Mouse (Mus musculus) heart, adult 8-10 months (tissue): ENCODE measurements around the gene Olfr56. TPM values are rescaled to one million over a fixed set of nuclear protein-coding genes. Genes with fewer than 3 reads are reported as not detected.
A peak's percentile ranks its signal among the peaks of the same experiment; 100 is the strongest.
"Not testable (repeated sequence)": the region's sequence is repeated elsewhere in the genome, so short reads cannot be mapped to it uniquely, and the experiment has no call there.

Experiments
- DNase-seq: peaks from one replicate; pipeline ENCODE4 v3.0.0; 2022; ENCODE audit warnings: low spot score
- total RNA-seq, 4 experiments: library from RNA; stranded (reverse); gene quantifications; 2 replicates each; pipeline ENCODE4 v1.2.4; 2022

The Olfr56 gene
- total RNA-seq, 4 experiments from 2014 or later = 0.09 to 0.14 (median 0.09) TPM; not detected in 1

DNA sequence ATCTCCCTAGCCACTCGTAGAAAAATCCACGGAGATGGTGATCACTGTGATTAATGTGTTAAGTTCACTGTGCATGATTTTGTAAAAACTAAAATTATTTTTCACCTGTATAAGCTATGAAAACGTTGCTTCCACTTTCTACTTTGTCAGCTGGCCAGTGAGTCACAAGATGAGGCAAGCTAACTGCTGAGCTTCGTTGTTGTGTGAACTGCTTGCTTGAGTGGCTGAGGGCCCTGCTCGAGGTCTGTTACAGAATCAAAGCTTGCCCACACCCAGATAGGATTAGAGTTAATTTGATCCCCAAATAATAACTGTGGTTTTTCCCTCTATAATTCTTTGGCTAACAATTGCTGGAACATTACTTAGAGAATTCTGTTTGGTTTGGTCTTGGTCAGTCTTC is 73.2 kb downstream of the Olfr56 start:
- DNase-seq = not testable (repeated sequence)

DNA sequence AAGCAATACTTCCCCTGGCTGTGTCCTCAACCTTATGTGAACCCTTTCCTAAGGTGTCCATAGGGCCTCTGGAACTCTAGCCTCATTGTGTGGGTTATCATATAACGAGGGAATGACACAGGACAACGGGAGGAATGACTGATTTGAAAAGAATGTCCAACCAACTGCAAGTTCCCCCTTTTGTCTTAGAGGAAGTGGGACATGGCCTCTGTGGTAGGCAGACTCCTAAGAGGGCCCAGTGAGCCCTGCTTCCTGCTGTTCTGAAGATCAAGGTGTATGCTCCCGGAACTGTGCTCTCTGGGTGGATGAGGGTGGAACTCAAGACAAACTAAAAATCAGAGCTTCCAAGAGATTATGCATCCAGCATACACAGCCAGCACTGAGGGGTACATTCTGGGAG is 81.4 kb downstream of the Olfr56 start:
- not testable (repeated sequence) for DNase-seq

DNA sequence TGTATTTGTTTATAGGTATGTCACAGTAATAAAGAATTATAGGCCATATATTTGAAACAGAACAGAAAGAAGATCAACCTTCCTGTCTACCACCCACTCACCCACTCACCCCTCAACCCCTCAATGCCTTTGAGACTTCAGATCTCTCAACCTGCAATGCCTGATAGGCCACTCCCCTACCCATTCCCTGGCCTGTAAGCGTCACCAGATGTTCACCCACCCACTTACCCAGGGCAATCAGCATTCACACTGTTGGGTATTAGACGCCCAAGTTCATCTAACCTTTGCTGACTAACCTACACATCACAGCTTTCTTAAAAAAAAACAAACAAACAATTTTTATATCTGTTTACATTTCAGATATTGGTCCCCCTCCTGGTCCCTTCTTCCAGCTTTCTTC is 83.2 kb downstream of the Olfr56 start:
- not testable (repeated sequence) for DNase-seq

DNA sequence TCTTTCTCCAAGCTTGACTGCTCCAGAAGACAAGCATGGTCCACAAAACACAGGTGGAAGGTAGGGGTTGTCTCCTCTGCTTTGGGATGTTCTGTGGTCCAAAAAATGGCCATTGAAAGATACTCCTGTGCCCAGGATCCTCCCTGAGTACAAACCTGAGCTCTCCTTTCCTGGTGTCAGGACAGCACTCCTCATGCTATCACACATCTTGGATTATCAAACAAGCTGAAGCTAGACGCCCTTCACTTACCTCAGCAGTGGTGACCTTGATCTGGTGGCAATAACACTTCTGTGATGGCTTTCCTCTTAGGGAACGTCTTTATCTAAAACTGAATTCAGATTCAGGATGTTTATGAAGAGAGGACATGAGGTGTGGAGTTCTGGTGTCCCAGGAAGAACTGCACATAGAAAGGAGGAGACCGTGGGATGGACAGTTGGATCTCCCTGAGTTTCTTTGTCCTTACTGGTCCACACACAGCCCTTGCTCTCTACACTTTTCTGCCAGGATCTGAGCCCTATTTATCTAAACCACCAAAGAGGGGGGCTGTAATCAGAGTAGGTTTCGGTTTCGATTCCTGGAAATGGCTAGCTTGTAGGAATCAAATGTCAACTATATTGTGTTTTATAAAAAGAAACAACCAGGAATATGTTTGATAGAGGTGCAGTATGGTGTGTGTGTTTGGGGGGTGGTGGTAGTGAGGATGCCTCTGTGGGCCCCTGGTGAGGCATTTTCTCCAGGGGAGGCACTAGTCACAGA is 85.2 kb downstream of the Olfr56 start, which contains the start of gene Tgtp2:
Gene Tgtp2 (minus strand): TSS at position 494 of the 757 bp plus-strand sequence.
- not testable (repeated sequence) for DNase-seq

DNA sequence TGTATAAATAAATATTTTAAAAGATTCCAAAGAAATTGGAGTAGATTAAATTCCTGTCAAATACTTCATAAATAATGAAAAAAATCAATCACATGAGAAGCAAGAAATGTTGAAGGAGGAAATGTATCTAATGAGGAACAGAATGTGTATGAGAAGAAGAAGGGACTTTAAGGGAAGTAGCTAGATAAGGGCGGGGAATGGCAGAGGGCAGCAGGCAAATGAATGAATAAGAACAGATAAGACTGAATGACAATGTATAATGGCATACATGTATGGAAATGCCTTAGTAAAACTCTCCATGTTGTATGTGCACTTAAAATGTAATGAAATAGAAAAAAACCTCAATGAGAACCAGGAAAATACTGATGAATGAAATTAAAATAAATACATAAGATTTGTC is 89.7 kb downstream of the Olfr56 start:
- DNase-seq = no peak

DNA sequence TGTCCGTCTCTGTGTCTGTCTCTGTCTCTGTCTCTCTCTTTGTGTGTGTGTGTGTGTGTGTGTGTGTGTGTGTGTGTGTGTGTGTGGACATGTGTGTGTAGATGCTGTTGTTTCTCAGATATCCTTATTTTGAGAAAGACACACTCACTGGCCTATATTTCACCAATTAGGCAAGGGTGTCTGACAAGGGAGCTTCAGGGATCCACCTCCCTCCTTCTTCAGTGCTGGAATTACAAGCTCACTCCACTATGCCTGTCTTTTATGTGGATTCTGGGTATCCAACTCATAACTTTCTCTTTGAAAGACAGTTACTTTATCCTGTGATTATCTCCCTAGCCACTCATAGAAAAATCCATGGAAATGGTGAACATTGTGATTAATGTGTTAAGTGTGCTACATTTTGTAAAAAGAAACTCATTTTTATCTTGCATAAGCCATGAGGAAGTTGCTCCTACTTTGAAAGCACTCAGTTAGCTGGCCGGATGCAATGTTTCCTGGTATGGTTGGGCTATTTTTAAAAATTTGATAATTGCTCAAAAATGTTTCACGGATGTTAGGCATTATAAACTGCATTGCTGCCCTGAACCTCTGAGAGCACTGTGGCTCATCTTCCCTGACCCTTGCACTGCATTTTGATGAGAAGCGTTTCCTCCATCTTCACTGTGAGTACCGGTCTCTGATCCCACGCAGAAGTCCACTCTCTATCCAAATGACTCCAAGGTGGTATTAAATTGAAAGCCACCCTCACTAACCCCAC is 97.5 kb downstream of the Olfr56 start, which contains the start of gene Ifi47:
Gene Ifi47 (plus strand): TSS at position 587 of the 757 bp plus-strand sequence.
- peak; percentile 75 for DNase-seq

DNA sequence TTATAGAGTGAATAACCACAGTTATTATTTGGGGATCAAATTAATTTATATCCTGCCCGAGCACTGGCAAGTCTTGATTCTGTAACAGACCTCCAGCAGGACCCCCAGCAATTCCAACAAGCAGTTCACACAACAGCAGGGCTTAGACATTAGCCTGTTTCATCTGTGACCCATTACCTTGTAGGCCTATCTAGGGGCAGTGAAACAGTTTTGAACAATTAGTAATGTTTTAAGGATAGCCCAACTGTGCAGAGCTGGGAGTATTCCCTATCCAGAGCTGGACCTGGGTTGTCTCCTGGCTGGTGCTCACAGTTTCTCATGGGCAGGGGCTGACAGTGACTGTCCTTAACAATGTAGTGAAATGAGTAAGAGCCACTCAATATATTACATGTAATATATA is 98.3 kb downstream of the Olfr56 start:
- no peak for DNase-seq

DNA sequence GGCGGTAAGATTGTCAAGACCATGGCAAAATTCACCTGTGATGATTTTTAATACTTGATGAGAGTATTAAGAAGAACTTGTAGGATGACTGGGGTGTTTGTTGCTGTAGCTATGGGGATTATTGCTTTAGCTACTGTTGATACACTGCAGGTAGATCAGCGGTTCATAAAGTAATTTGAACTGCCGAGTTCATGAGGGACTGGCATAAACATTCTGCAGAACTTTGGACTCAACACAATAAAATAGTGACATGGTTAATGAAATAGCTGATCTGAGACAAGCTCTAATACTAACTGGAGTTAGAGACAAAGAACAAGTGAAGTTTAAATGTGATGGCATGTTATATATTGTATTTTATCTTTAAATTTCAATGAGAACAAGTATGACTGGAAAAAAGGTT is 100.0 kb downstream of the Olfr56 start:
- no peak for DNase-seq

DNA sequence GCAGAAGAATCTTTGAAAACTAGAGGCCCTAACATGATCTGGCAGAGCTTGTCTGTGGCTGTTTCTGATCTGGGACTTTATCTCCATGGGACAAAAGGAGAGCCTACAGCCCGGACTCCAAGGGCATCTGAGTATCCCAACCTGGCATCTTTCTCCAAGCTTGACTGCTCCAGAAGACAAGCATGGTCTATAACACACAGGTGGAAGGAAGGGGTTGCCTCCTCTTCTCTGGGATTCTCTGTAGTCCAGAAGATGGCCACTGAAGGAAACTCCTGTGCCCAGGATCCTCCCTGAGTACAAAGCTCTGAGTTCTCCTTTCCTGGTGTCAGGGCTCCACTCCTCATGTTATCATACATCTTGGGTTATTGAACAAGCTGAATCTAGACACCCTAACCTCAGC is 101.9 kb downstream of the Olfr56 start:
- no peak for DNase-seq

DNA sequence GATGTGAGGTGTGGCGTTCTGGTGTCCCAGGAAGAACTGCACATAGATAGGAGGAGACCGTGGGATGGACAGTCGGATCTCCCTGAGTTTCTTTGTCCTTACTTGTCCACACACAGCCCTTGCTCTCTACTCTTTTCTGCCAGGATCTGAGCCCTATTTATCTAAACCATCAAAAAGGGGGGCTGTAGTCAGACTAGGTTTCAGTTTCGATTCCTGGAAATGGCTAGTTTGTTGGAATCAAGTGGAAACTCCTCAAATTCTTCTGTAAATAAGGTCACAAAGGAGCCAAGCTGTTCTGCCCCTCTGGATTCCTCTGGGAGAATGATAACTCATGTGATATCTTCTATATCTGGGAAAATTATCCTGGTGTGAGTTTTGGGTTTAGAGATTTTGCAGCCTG is 102.7 kb downstream of the Olfr56 start:
- no peak for DNase-seq

DNA sequence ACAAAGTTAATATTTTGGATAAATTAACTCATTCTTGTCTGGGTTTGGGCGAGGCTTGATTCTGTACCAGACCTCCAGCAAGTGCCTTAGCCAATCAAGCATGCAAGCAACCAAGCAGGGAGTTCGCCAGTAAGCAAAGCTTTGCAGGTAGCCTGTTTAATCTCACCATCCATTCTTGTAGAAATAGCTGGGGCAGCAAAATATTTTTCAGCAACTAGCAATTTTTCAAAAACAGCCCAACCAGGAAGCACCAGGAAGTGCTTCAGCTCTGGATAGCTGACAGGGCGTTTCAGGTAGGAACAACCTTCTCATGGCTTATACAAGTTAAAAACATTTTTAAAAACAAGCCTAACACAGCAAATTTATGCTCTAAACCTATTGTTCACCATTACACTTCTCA is 103.2 kb downstream of the Olfr56 start:
- no peak for DNase-seq

DNA sequence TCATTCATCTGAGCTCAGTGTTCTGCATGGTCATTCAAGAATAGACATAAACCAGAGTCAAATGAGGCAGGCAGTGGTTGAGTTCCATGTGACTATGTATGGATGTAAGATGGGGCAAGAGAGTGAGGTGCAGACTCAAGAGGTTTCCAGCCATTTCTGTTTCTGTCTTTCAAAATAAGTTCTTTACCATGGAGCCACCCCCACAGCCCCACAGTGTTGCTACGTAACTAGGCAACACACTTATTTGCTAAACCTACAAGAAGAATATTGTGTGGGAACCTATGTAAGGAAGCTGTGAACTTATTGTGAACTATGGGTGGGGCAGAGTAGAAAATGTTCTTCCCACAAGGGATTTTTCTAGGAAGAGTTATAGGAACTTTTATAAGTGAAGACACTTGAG is 104.5 kb downstream of the Olfr56 start:
- DNase-seq = no peak

DNA sequence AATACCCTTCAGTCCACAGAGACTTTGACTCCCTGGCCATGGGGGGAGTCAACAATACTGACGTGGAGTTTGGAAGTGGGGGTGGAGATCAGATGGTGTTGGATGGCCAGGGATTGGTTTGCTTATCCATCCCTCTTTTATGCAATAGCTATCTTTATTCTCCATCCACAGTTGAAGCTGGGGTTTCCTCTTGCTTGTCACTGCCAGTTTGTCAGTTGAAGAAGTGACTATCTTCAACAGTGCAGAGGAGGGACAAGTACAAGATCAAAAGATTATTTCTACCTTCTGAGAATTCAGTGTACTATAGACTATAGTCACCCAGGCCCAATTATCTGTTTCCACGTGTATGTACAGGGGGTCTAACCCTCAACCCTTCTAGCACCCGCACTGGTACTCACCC is 105.1 kb downstream of the Olfr56 start:
- no peak for DNase-seq

DNA sequence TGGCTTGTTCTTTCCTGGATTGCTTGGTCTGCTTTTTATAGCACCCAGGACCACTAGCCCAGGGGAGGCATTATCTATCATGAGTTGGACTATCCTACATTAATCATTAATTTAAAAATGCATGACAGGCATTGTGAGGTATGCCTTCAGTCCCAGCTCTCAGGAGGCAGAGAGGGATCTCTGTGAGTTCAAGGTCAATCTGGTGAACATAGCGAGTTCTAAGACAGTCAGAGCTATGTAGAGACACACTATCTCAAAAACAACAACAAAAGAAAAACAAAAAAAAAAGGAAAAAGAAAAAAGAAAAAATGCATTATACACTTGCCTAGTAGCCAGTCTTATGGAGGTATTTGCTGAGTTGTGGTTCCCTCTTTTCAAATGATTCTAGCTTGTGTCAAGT is 105.7 kb downstream of the Olfr56 start:
- no peak for DNase-seq

DNA sequence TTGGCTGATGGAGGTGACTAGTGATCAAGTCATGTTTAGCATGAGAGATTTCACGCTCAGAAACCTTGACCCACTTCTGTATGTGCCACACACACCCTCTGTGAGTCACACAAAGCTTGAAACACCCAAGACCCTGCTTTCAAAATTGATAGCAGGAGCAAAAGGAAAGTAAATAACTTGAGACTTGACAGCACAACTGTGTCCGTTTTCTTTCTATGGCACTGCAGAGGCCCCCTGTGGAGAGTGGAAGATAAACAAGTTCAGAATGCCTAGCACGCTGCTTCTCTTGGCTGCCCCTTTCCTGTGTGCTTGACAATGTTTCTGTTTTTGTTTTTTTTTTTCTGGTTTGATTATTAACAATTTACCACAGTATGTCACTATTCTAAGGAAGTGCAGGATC is 106.2 kb downstream of the Olfr56 start:
- DNase-seq = no peak

DNA sequence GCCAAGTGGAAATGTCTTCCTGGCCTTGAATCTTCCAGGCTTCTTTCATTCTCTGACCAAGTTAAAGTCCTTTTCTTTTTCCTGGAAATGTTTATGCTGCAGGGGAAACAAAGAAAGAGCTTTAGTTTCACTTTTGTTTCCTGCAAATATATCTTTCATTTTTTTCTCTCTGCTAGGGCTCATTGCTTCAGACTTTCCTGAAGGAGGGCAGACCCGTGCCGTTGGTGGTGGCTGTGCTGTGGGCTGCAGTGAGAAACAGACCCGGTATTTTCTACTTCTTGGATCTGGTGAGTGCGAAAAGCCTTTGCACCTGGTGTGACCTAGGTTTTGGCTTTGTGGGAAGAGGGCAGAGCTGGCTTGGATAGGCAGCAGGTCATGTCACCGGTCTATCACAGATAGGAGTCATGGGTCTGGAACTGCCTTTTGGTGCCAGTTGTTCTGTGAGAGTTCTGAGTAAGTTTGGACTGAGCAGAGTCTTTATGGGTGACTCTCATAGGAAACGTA is 108.2 kb downstream of the Olfr56 start:
- DNase-seq = no peak

DNA sequence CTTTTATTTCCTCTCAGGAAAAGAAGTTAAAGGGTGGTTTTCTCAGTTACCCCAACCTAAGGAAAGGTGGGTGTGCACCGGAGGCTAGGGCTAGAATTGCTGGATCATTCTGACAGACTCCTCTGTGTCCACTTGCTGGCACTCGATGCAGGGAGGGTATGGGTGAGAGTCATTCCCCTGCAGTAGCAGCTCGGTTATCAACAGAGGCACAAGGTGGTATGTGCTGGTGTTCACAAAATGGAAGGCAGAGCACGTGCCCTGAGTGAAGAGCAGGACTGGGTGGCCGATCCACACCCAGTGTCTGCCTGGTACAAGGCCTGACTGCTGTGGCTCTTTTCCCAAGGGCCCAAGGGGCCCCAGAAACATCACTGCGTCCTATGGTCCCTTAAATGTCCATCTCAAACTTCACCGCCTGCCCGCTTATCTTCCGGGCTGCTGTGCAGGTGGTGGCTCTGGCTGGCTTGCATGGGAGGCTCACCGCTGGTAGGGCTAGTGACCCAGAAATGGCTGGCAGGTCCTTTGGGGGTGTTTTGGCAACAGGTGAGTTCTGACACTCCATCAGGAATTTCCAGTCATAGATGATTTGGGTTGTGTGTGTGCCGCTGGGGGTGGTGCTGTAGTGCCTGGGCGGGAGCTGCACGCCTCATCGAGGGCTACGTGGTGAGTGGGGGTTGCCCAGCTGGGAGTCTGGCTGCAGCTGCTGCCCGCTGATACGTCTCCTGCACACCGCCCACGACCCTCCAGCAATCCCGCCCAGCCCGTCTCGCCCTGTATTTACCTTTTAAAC is 109.3 kb downstream of the Olfr56 start:
- DNase-seq = no peak

DNA sequence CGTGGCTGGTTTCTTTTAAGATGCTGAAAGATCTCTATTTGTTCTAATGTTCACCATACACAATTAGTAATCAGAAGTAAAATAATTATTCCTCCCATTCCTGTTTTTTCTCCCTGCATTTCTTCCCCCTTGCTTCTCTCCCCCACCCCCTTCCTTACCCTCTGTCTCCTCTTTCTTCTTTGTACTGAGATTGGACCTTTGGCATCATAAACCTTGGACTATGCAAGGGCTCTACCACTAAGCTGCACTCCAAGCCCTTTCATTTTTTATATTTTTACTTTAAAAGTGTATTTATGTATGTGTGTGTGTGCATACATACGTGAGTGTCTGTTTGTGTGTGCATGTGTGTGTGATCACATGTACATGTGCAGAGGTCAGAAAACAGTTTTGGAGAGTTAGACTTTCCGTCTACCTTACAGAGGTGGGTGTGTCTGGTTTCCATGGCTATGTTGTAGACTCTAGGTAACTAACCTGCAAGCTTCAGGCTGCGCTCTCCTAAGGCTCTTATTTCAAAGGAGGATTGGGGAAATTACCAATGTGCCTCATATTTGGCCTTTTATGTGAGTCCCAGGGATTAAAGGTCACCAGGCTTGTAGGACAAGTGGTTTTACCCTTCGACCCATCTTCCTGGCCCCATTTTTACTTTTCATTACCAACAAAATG is 110.4 kb downstream of the Olfr56 start:
- no peak for DNase-seq

DNA sequence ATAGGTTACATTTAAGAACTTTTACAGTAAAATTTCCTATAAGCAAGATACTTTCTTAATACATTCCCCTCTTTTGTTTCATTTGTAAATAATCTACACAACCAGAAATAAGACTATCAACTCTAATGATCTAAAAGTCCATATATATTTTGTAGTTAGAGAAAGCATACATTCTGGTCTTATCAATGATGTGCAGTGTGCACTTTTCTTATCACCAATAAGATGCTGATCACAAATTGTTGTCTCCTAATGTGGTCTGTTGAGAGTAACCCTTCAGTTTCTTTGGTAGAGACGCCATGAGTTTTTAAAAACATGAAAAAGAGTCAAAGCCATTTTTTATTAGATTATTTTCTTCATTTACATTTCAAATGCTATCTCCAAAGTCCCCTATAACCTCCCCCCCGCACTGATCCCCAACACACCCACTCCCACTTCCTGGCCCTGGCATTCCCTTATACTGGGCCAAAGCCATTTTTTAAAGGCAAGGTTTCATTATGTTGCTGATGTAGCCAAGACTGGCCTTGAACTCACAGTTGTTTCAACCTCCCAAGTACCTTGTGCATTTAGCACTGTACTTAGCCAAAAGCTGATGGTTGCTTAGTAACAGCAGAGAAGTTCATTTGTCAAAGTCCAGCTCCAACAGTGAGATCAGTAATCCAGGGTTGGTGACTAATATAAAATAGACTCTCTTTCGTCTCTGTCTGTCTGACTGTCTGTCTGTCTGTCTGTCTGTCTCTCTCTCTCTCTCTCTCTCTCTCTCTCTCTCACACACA is 111.2 kb downstream of the Olfr56 start:
- no peak for DNase-seq

DNA sequence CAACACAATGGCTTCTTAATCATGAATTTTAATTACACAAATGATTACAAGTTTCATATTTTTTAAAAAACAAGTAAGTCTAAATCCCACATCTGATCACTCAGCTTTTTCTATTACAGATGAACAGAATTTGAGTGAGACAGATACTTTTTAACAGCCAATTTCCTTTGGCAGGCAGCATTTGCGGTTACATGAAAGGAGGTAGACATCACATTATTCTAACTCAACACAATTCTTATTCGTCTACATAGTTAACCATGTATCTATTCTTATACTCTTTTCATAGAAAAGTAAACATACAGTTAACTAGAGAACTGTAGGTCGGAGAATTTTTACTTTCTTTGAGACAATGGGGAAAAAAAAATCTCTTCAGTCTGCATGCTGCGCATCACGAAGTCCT is 111.9 kb downstream of the Olfr56 start:
- no peak for DNase-seq

DNA sequence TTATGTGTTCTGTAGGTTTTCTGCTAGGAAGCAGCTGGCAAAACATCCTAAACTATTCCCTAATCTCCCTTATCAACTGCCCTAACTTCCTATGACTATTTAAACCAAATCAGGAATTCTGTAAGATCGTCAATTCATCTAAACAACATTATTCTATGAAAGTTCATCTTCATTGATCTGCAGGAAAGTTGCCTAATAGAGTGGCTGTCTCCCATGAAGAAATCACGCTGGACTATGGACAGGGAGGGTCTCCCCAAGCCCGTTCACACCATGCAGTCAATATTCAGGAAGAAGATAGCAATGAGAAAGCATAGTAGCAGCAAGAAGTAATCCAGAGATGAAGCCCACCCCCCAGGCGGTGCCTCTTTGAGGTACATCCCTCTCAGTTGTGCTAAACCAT is 112.5 kb downstream of the Olfr56 start:
- no peak for DNase-seq
